Mouse (Mus musculus) cerebellum, adult 2 months (tissue): ENCODE results near the gene Phf7. TPM values are rescaled to one million over a fixed set of nuclear protein-coding genes. Genes with fewer than 3 reads are reported as not detected.

ENCODE experiments used
- DNase-seq, 2 experiments: peaks; one replicate each; pipeline ENCODE4 v3.0.0; 2021
- H3K27ac ChIP-seq: fragments of 200-500 bp; 2 replicates; pipeline ENCODE4 v1.5.1; 2012; ENCODE audit warnings: low read length, control low read depth, inconsistent platforms; ENCODE audit not compliant: insufficient read depth
- H3K27me3 ChIP-seq: fragments of 200-500 bp; 2 replicates; pipeline ENCODE4 v1.6.1; 2012; ENCODE audit warnings: inconsistent platforms, mild to moderate bottlenecking, low read length, moderate library complexity; ENCODE audit not compliant: control insufficient read depth, insufficient read depth
- H3K4me1 ChIP-seq: fragments of 200-500 bp; 2 replicates; pipeline ENCODE4 v1.6.1; 2011; ENCODE audit warnings: low read length; ENCODE audit not compliant: control insufficient read depth, insufficient read depth
- H3K4me3 ChIP-seq: fragments of 200-500 bp; replicated peaks from 2 replicates; pipeline ENCODE3; 2011; ENCODE audit warnings: mild to moderate bottlenecking, low read depth, low read length, control low read depth; ENCODE audit not compliant: insufficient read depth
- CTCF ChIP-seq: fragments of 200-500 bp; IDR thresholded peaks from 2 replicates; pipeline ENCODE4 v1.5.1; 2011; ENCODE audit warnings: low read depth, mild to moderate bottlenecking, control low read depth, low read length, moderate library complexity, borderline replicate concordance; ENCODE audit not compliant: insufficient read depth
- POLR2A ChIP-seq: fragments of 200-500 bp; IDR thresholded peaks from 2 replicates; pipeline ENCODE4 v1.6.1; 2011; ENCODE audit warnings: low read length, control low read depth, borderline replicate concordance; ENCODE audit not compliant: insufficient read depth
- WGBS: fragments of 180-500 bp; shearing (Covaris S2); methylation state at CpG from one replicate; pipeline ENCODE4 v1.1.7; 2018; 5-methylcytosine and 5-hydroxymethylcytosine counted together
- polyA plus RNA-seq: library from polyadenylated mRNA; depleted of rRNA; stranded (reverse); fragments of >200 nt; gene quantifications from 2 replicates; pipeline ENCODE4 v1.2.3, GENCODE M21; 2012; rRNA removed

Phf7 gene
- polyA plus RNA-seq, 1 experiment, result 7.8 TPM

DNA sequence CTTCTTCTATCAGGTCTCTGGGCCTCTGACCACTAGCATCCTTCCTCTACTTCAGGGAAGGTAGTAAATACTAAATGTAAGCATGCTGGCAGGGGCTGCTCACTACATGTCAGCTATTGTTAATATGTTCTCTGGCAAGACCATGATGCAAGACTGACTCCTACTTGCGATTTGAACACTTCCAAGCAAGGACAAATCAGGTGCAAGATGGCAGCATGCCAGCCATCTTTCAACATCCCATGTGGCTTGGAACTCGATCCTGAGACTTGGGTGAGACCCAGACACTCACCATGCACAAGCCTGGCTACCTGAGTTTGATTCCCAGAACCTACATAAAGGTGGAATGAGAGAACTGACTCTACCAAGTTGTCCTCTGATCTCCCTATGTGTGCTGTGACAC lies 59.2 kb downstream of the Phf7 start:
- H3K27ac ChIP-seq, result no peak overlapping the region
- H3K4me1 ChIP-seq, result peaks cover 45% of the 10 kb centered on the region
- no peak for TF ChIP-seq CTCF
- TF ChIP-seq POLR2A, result no peak
- DNase-seq, result peak in 1 of 2 experiments; percentile 50
- 7% methylated on average over 2 of the region's 2 CpGs for WGBS
- H3K4me3 ChIP-seq, result no peak overlapping the region
- H3K27me3 ChIP-seq, result no peaks in the 10 kb centered on the region

DNA sequence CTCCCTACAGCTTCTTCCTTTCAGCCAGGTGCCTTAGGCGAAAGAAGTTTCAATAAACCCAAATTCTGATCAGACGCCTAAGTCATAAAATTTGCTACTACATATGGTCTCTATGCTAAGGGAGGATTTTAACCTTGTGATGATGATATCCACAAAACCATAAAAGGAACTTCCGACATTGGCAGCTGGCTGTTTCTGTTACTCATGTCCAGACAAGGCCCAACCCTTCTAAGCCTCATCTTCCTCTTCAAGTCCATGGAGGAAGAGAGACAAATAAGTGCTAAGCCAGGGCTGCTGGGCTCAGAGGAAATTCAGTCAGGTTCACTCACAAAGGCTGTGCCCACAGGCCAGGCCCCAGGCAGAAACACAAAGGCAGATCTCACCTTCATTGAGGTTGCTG lies 61.8 kb downstream of the Phf7 start:
- H3K4me3 ChIP-seq, result no peak overlapping the region
- no peaks in the 10 kb centered on the region for H3K27me3 ChIP-seq
- no peak for TF ChIP-seq CTCF
- no peak for TF ChIP-seq POLR2A
- no peak for DNase-seq
- 95% methylated on average over 3 of the region's 3 CpGs for WGBS
- H3K4me1 ChIP-seq, result peaks cover 30% of the 10 kb centered on the region
- no peak overlapping the region for H3K27ac ChIP-seq

DNA sequence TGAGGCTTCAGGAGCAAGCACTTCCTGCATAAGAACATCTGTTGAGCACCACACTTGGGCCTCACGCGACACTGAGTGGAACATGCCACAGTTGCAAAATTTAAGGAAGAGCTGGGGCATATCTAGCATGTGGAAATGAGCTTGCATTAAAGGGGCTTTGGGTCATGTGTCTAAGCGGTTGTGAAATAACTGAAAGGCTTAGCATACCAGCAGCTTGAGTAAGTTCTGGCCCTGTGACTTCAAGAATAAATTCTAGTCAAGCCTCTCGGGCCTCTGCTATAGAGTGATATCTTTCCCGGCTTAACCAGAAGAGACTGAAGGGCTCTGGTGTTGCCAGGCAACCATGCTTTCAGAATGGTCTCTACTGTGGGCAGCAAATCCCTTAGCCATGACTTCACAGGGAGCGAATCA lies 62.3 kb downstream of the Phf7 start:
- H3K4me3 ChIP-seq, result no peak overlapping the region
- no peak for DNase-seq
- H3K27me3 ChIP-seq, result no peaks in the 10 kb centered on the region
- TF ChIP-seq CTCF, result no peak
- H3K4me1 ChIP-seq, result peaks cover 26% of the 10 kb centered on the region
- WGBS, result 55% methylated on average over 6 of the region's 6 CpGs
- H3K27ac ChIP-seq, result no peak overlapping the region

Other genes with a start within 250 kb of the Phf7 start
- 79.5 and 84.4 TPM in 2 replicates for gene Glt8d1, start 249.9 kb downstream of the Phf7 start, polyA plus RNA-seq
- gene Spcs1, start 249.6 kb downstream of the Phf7 start, polyA plus RNA-seq, result 277 and 290 TPM in 2 replicates
- 22.2 and 24.2 TPM in 2 replicates for gene Pbrm1, start 232.2 kb downstream of the Phf7 start, polyA plus RNA-seq
- 47.3 and 52.1 TPM in 2 replicates for gene Gnl3, start 232.2 kb downstream of the Phf7 start, polyA plus RNA-seq
- 35.3 and 42.4 TPM in 2 replicates for gene Smim4, start 122.4 kb downstream of the Phf7 start, polyA plus RNA-seq
- 28.3 and 28.4 TPM in 2 replicates for gene Nt5dc2, start 120.3 kb downstream of the Phf7 start, polyA plus RNA-seq
- 8.6 and 9.6 TPM in 2 replicates for gene Stab1, start 82.7 kb downstream of the Phf7 start, polyA plus RNA-seq
- gene Tnnc1, start 43.0 kb downstream of the Phf7 start, polyA plus RNA-seq, result 6.1 and 7.6 TPM in 2 replicates
- gene Nisch, start 34.4 kb downstream of the Phf7 start, polyA plus RNA-seq, result 292 and 304 TPM in 2 replicates
- gene Sema3g, start 33.5 kb downstream of the Phf7 start, polyA plus RNA-seq, result 3.0 and 3.2 TPM in 2 replicates
- gene Bap1, start 133 bp upstream of the Phf7 start, polyA plus RNA-seq, result 128 and 131 TPM in 2 replicates
- gene Dnah1, start 72.6 kb upstream of the Phf7 start, polyA plus RNA-seq, result 1.3 and 1.9 TPM in 2 replicates
- gene Capn7, start 85.3 kb upstream of the Phf7 start, polyA plus RNA-seq, result 38.0 and 40.4 TPM in 2 replicates
- 72.9 and 77.1 TPM in 2 replicates for gene Sh3bp5, start 184.8 kb upstream of the Phf7 start, polyA plus RNA-seq
- gene Eaf1, start 243.1 kb upstream of the Phf7 start, polyA plus RNA-seq, result 25.0 and 26.5 TPM in 2 replicates
- 22.8 and 23.6 TPM in 2 replicates for gene Mettl6, start 243.7 kb upstream of the Phf7 start, polyA plus RNA-seq